Mouse (Mus musculus): Measurements from ENCODE around the gene Nr1d2. TPM values are rescaled to one million over a fixed set of nuclear protein-coding genes. Genes with fewer than 3 reads are reported as not detected.
"Not testable (repeated sequence)": the region's sequence is repeated elsewhere in the genome, so short reads cannot be mapped to it uniquely, and the experiment has no call there.

Gene Nr1d2
- polyA plus RNA-seq, 1 experiment from 2014 or later = 6.0 TPM

DNA sequence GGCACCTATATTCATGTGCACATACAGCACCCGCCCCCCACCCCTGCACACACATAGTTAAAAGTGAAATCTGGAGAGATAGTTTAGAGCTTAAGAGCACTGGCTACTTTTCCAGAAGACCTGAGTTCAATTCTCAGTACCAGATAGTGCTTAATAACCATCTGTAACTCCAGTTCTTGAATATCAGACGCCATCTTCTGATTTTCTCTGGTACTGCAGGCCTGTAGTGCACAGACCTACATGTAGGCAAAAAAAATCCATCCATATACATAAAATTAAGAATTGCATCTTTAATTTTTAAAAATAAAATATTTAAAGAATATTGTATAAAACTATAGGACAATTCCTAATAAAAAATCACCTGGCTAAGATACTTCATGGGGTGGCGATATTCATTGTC lies 22.3 kb upstream of the Nr1d2 start:
- Histone ChIP-seq H3K4me1 (replicated peaks) (peaks cover 7% of the 10 kb centered on the region; the same call in 1 of the 2 replicates), H3K27me3 (no peaks in the 10 kb centered on the region), H3K27ac (replicated peaks) (no peak overlapping the region), H3K36me3 (peaks cover 17% of the 10 kb centered on the region; the same call in 1 of the 2 replicates), H3K9ac (no peak overlapping the region), H3K4me2 (no peak overlapping the region), H3K9me3 (no peaks in the 10 kb centered on the region), H3K4me3 (no peak overlapping the region)
- no peak for ATAC-seq (ENCODE audit: low FRiP score, low read depth)
- 88% methylated on average over 3 of the region's 3 CpGs for WGBS

GRCm38 (mm10) chr14:18242638-18243130 lies 3.8 kb upstream of the Nr1d2 start:
- WGBS = 87% methylated on average over 21 of the region's 21 CpGs

DNA sequence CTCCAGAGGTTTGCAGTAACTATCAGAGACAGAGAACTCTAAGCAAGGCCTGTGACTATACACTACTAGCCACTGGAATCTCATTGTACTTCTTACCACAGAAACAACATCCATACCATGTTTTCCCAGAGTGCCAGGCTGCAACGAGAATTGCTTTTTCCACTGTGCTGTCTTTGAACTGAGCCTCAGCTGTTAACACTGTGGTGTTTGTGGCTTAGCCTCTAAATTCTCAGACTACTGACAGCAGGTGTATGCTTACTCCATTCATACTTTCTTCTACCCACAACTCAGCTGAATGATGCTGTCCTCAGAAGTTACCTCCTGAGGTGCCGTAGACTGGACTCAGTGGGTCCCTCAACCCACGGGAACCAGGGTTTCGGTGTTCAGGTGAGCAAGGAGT lies 2.9 kb upstream of the Nr1d2 start:
- Histone ChIP-seq H3K36me3 (no peaks in the 10 kb centered on the region), H3K4me1 (replicated peaks) (peaks cover 4% of the 10 kb centered on the region; the same call in 1 of the 2 replicates), H3K9me3 (no peaks in the 10 kb centered on the region), H3K9ac (no peak overlapping the region), H3K27me3 (no peaks in the 10 kb centered on the region), H3K27ac (replicated peaks) (no peak overlapping the region), H3K4me3 (no peak overlapping the region), H3K4me2 (no peak overlapping the region)
- no peak for ATAC-seq (ENCODE audit: low FRiP score, low read depth)
- WGBS = 96% methylated on average over 4 of the region's 4 CpGs

More at GRCm38 (mm10) chr14:18242638-18243130, 3.8 kb upstream of the Nr1d2 start:
- Histone ChIP-seq H3K27ac (replicated peaks) (no peak overlapping the region), H3K36me3 (no peaks in the 10 kb centered on the region), H3K4me1 (replicated peaks) (peaks cover 3% of the 10 kb centered on the region; the same call in 1 of the 2 replicates), H3K27me3 (no peaks in the 10 kb centered on the region), H3K4me2 (no peak overlapping the region), H3K9me3 (no peaks in the 10 kb centered on the region), H3K9ac (no peak overlapping the region), H3K4me3 (no peak overlapping the region)
- ATAC-seq (ENCODE audit: low FRiP score, low read depth) = no peak

GRCm38 (mm10) chr14:18240132-18240531 lies 1.2 kb upstream of the Nr1d2 start:
- Histone ChIP-seq H3K27ac (replicated peaks) (no peak overlapping the region), H3K4me1 (replicated peaks) (peaks cover 4% of the 10 kb centered on the region; the same call in 1 of the 2 replicates), H3K4me2 (no peak overlapping the region), H3K9me3 (no peaks in the 10 kb centered on the region), H3K27me3 (no peaks in the 10 kb centered on the region), H3K4me3 (no peak overlapping the region), H3K9ac (no peak overlapping the region), H3K36me3 (no peaks in the 10 kb centered on the region)
- no peak for ATAC-seq (ENCODE audit: low FRiP score, low read depth)
- WGBS = 70% methylated on average over 7 of the region's 7 CpGs

DNA sequence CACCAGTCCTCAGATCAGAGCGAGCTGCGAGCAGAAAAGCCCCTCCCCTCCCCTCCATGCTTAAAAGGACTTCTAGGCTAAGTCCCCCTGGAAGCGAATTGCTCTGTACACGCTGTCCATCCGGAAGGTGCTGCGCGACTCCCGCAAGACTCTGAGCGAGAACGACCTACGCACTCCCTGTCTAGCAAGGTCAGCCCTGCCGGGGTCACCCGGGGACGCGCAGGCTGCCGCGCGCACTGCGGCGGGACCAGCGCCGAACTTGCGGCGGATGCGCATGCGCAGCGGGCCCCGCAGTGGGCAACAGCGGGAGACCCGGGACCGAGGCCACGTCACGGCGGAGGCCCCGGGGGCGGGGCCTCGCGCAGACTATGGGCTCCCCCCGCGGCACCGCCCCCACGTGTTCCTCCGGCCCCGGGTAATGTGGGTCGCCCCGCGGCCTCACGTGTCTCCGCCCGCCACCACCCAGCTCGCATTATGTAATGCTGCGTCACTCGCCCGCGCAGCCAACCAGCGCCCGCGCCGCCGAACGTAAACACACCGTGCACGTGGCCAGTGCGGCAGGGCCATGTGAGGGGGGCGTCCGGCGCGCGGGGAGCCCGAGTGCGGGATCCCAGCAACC lies 687 bp downstream of the Nr1d2 start:
- peak; percentile 94 for ATAC-seq (ENCODE audit: low FRiP score, low read depth)
- Histone ChIP-seq H3K9me3 (no peaks in the 10 kb centered on the region), H3K4me2 (peak overlapping the region; percentile 68), H3K27ac (replicated peaks) (peak overlapping the region; percentile 82), H3K9ac (peak overlapping the region; percentile 69), H3K27me3 (no peaks in the 10 kb centered on the region), H3K36me3 (no peaks in the 10 kb centered on the region), H3K4me3 (peak overlapping the region; percentile 81), H3K4me1 (replicated peaks) (peaks cover 4% of the 10 kb centered on the region; the same call in 1 of the 2 replicates)
- WGBS = under 1% methylated on average over 71 of the region's 71 CpGs

DNA sequence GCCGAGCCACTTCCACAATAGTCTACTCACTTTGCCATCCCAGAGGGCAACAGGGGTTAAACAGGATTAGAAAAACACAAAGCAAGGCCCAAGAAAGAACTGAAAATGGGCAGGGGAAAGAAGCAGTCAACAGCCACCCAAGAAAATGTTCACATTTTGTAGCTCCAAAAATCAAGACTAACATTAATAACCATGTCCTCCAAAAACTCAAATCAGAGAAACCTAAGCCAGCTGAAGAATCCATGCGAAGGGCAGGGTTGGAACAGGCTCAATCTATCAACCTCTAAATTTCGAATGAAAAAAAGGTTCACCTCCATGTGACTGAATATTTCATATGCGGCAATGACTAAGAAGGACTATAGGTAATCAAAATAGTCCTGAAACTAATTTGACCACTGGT lies 1.5 kb downstream of the Nr1d2 start:
- Histone ChIP-seq H3K4me3 (peak overlapping the region; percentile 81; the same call in 1 of the 2 replicates), H3K36me3 (no peaks in the 10 kb centered on the region), H3K9ac (no peak overlapping the region), H3K4me1 (replicated peaks) (peaks cover 4% of the 10 kb centered on the region; the same call in 1 of the 2 replicates), H3K27ac (replicated peaks) (no peak overlapping the region), H3K27me3 (no peaks in the 10 kb centered on the region), H3K9me3 (no peaks in the 10 kb centered on the region), H3K4me2 (peak overlapping the region; percentile 68)
- 73% methylated on average over 4 of the region's 4 CpGs for WGBS
- no peak for ATAC-seq (ENCODE audit: low FRiP score, low read depth)

- H3K9me3 ChIP-seq; H3K36me3 ChIP-seq; H3K4me3 ChIP-seq; H3K27ac ChIP-seq (replicated peaks); H3K27me3 ChIP-seq; H3K9ac ChIP-seq; H3K4me2 ChIP-seq; H3K4me1 ChIP-seq (replicated peaks); ATAC-seq (ENCODE audit: low FRiP score, low read depth): not testable (repeated sequence)
- 94% methylated on average over 2 of the region's 2 CpGs for WGBS
Measured at GRCm38 (mm10) chr14:18236496-18237235, 2.3 kb downstream of the Nr1d2 start.

DNA sequence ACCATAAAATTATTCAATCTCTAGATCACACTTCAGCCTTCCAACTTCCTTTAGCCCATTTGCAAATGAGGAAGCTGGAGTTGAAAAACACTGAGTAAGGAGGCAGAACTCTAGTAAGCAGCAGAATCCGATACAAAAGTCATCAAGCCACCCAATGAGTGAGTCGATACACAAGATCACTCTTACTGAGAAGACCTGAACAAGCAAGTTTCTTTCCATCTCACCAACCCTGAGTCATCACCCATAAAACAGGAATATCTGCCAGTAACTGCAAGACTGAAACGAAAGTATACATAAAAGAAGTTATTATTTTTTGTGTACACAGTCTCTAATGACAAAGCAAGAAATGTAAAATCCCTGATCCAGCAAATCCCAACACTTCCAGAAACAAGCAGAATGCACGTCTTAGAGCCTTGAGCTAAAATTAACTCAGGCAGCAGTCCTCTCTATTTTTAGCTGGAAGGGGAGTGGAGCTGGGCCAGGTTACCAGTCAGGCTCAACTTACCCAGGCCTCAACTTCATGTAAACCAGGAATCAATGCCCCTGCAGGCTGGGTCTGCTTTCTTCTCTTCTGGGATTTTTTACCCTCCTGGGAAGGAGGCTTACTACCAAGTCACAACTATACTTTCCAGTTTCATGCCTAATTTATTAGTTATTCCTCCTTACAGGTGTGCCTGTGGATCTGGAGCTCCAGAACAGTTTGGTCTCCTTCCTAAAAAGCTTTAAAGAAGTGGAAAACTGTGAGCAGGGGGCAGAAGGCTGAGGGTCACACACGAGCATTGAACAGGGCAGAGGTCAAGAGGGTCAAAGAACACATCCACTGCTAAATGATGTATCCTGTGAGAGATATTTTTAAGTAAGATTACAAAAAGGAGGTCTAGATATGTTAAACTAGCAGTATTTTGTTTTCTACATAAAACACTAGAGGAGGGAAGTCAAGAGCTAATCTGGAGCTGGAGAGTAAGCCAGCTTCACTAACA lies 4.7 kb downstream of the Nr1d2 start:
- Histone ChIP-seq H3K36me3 (no peaks in the 10 kb centered on the region), H3K4me1 (replicated peaks) (peaks cover 4% of the 10 kb centered on the region; the same call in 1 of the 2 replicates), H3K9ac (no peak overlapping the region), H3K9me3 (no peaks in the 10 kb centered on the region), H3K4me3 (no peak overlapping the region), H3K27me3 (no peaks in the 10 kb centered on the region), H3K4me2 (no peak overlapping the region), H3K27ac (replicated peaks) (no peak overlapping the region)
- 66% methylated on average over 5 of the region's 5 CpGs for WGBS
- ATAC-seq (ENCODE audit: low FRiP score, low read depth) = no peak

GRCm38 (mm10) chr14:18233076-18233475 lies 5.9 kb downstream of the Nr1d2 start:
- H3K4me3 ChIP-seq = no peak overlapping the region
- no peaks in the 10 kb centered on the region for H3K9me3 ChIP-seq
- peaks cover 4% of the 10 kb centered on the region; the same call in 1 of the 2 replicates for H3K4me1 ChIP-seq (replicated peaks)
- WGBS = 92% methylated on average over 2 of the region's 2 CpGs
- H3K36me3 ChIP-seq = no peaks in the 10 kb centered on the region
- H3K27me3 ChIP-seq = no peaks in the 10 kb centered on the region
- no peak overlapping the region for H3K27ac ChIP-seq (replicated peaks)
- H3K4me2 ChIP-seq = no peak overlapping the region
- ATAC-seq (ENCODE audit: low FRiP score, low read depth) = no peak
- H3K9ac ChIP-seq = no peak overlapping the region

DNA sequence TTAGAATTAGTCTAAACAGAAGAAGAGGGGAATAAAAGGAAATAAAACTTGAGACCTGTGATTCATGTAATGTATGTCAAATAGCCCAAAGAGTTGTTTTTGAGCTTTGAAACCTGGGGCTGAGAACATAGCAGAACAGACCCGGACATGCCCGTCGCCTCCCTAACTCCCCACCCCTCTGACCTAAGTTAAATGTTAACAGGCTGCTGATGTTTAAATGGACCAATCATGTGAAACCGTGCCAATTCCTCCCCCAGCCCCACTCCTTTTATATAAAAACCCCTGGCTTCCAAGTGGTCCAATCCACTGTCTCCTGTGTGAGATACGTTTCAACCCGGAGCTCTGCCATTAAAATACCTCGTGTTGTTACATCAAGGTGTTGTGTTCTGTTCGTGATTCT lies 7.1 kb downstream of the Nr1d2 start:
- H3K27me3 ChIP-seq; H3K36me3 ChIP-seq; H3K4me2 ChIP-seq; H3K27ac ChIP-seq (replicated peaks); ATAC-seq (ENCODE audit: low FRiP score, low read depth); H3K9ac ChIP-seq; H3K4me3 ChIP-seq; H3K9me3 ChIP-seq; H3K4me1 ChIP-seq (replicated peaks): not testable (repeated sequence)
- WGBS = 95% methylated on average over 8 of the region's 8 CpGs

- not testable (repeated sequence) for H3K4me1 ChIP-seq (replicated peaks); H3K27me3 ChIP-seq; H3K9me3 ChIP-seq; H3K27ac ChIP-seq (replicated peaks); H3K9ac ChIP-seq; H3K4me3 ChIP-seq; H3K4me2 ChIP-seq; H3K36me3 ChIP-seq; ATAC-seq (ENCODE audit: low FRiP score, low read depth)
- 96% methylated on average over 10 of the region's 10 CpGs for WGBS
Measured at GRCm38 (mm10) chr14:18229751-18230150, 9.2 kb downstream of the Nr1d2 start.
